Mouse (Mus musculus): ENCODE data around the gene Dis3l2.

The Dis3l2 gene

GRCm38 (mm10) chr1:86916355-86916984, 212.9 kb downstream of the Dis3l2 start:
- no peak for DNase-seq (ENCODE audit: low spot score)

- no peak for DNase-seq (ENCODE audit: low spot score)
Observed at GRCm38 (mm10) chr1:86925776-86926175, 222.2 kb downstream of the Dis3l2 start.

GRCm38 (mm10) chr1:86931606-86932379, 228.2 kb downstream of the Dis3l2 start:
- DNase-seq (ENCODE audit: low spot score): no peak

GRCm38 (mm10) chr1:86932810-86933209, 229.2 kb downstream of the Dis3l2 start:
- no peak for DNase-seq (ENCODE audit: low spot score)

GRCm38 (mm10) chr1:86933656-86934055, 230.0 kb downstream of the Dis3l2 start:
- DNase-seq (ENCODE audit: low spot score): no peak

- no peak for DNase-seq (ENCODE audit: low spot score)
Observed at GRCm38 (mm10) chr1:86951501-86952205, 248.0 kb downstream of the Dis3l2 start.

- no peak for DNase-seq (ENCODE audit: low spot score)
Observed at GRCm38 (mm10) chr1:86955801-86956200, 252.2 kb downstream of the Dis3l2 start.

- DNase-seq (ENCODE audit: low spot score): no peak
Observed at GRCm38 (mm10) chr1:86968261-86968964, 264.8 kb downstream of the Dis3l2 start.

GRCm38 (mm10) chr1:86969173-86969725, 265.6 kb downstream of the Dis3l2 start:
- DNase-seq (ENCODE audit: low spot score): no peak

GRCm38 (mm10) chr1:86972693-86973092, 269.1 kb downstream of the Dis3l2 start:
- DNase-seq (ENCODE audit: low spot score): no peak

GRCm38 (mm10) chr1:86977018-86977417, 273.4 kb downstream of the Dis3l2 start:
- no peak for DNase-seq (ENCODE audit: low spot score)

- DNase-seq (ENCODE audit: low spot score): no peak
Observed at GRCm38 (mm10) chr1:86986372-86986771, 282.8 kb downstream of the Dis3l2 start.

GRCm38 (mm10) chr1:86992849-86993248, 289.2 kb downstream of the Dis3l2 start:
- DNase-seq (ENCODE audit: low spot score): no peak

- DNase-seq (ENCODE audit: low spot score): no peak
Observed at GRCm38 (mm10) chr1:86994023-86994422, 290.4 kb downstream of the Dis3l2 start.

- DNase-seq (ENCODE audit: low spot score): no peak
Observed at GRCm38 (mm10) chr1:86998051-86998450, 294.4 kb downstream of the Dis3l2 start.

- DNase-seq (ENCODE audit: low spot score): no peak
Observed at GRCm38 (mm10) chr1:87001365-87001764, 297.8 kb downstream of the Dis3l2 start.

- DNase-seq (ENCODE audit: low spot score): no peak
Observed at GRCm38 (mm10) chr1:87002545-87003168, 299.0 kb downstream of the Dis3l2 start.

- no peak for DNase-seq (ENCODE audit: low spot score)
Observed at GRCm38 (mm10) chr1:87003169-87003552, 299.6 kb downstream of the Dis3l2 start.

- DNase-seq (ENCODE audit: low spot score): no peak
Observed at GRCm38 (mm10) chr1:87006425-87006824, 302.8 kb downstream of the Dis3l2 start.

- no peak for DNase-seq (ENCODE audit: low spot score)
Observed at GRCm38 (mm10) chr1:87008211-87008610, 304.6 kb downstream of the Dis3l2 start.

GRCm38 (mm10) chr1:87009156-87009555, 305.5 kb downstream of the Dis3l2 start:
- DNase-seq (ENCODE audit: low spot score): no peak
